Mouse (Mus musculus) C2C12 (cell line): ENCODE results near the gene Erf. TPM values are rescaled to one million over a fixed set of nuclear protein-coding genes. Genes with fewer than 3 reads are reported as not detected.

ENCODE experiments used
- H3K27me3 ChIP-seq: one replicate; pipeline ENCODE4 v1.6.1; 2011; ENCODE audit not compliant: control insufficient read depth, insufficient read depth, insufficient read length
- H3K36me3 ChIP-seq: one replicate; pipeline ENCODE4 v1.6.1; 2011; ENCODE audit not compliant: control insufficient read depth, insufficient read depth
- H3K4me3 ChIP-seq: one replicate; pipeline ENCODE4 v1.5.1; 2011; ENCODE audit warnings: mild to moderate bottlenecking, control low read depth; ENCODE audit not compliant: poor library complexity, insufficient read depth, severe bottlenecking
- H3K79me2 ChIP-seq: one replicate; pipeline ENCODE4 v1.6.1; 2011; ENCODE audit not compliant: control insufficient read depth, insufficient read depth
- H3K79me3 ChIP-seq: one replicate; pipeline ENCODE4 v1.6.1; 2011; ENCODE audit warnings: low read depth, control low read depth
- H3ac ChIP-seq: one replicate; pipeline ENCODE3; 2011; ENCODE audit warnings: low read depth; ENCODE audit not compliant: control insufficient read depth, insufficient read length
- CEBPB ChIP-seq: IDR thresholded peaks from one replicate; pipeline ENCODE4 v1.6.1; 2011; ENCODE audit warnings: low read depth, mild to moderate bottlenecking, control low read depth, moderate library complexity
- CTCF ChIP-seq: IDR thresholded peaks from one replicate; pipeline ENCODE4 v1.5.1; 2011; ENCODE audit not compliant: control insufficient read depth, insufficient read depth, insufficient read length
- FOSL1 ChIP-seq: IDR thresholded peaks from one replicate; pipeline ENCODE4 v1.8.0; 2011; ENCODE audit warnings: mild to moderate bottlenecking, low read length; ENCODE audit not compliant: poor library complexity, insufficient read depth, severe bottlenecking
- MAX ChIP-seq: IDR thresholded peaks from one replicate; pipeline ENCODE4 v1.6.1; 2011; ENCODE audit warnings: mild to moderate bottlenecking, control low read depth
- MYOD1 ChIP-seq: IDR thresholded peaks from one replicate; pipeline ENCODE4 v1.6.1; 2011; ENCODE audit warnings: low read depth; ENCODE audit not compliant: control insufficient read depth, insufficient read length
- MYOG ChIP-seq: IDR thresholded peaks from one replicate; pipeline ENCODE4 v1.6.1; 2011; ENCODE audit not compliant: control insufficient read depth, insufficient read length; ENCODE audit errors: extremely low read depth
- USF1 ChIP-seq: IDR thresholded peaks from one replicate; pipeline ENCODE4 v1.6.1; 2011; ENCODE audit warnings: low read depth, mild to moderate bottlenecking, control low read depth, moderate library complexity
- polyA plus RNA-seq: library from polyadenylated mRNA; unstranded; fragments of >200 nt; fragmentation: generic; extraction: Trizol; gene quantifications from one replicate; pipeline ENCODE4 v1.2.1, GENCODE M21; 2012; ENCODE audit warnings: missing spikeins

Gene Erf
- polyA plus RNA-seq, 1 experiment, result 61.8 TPM

DNA sequence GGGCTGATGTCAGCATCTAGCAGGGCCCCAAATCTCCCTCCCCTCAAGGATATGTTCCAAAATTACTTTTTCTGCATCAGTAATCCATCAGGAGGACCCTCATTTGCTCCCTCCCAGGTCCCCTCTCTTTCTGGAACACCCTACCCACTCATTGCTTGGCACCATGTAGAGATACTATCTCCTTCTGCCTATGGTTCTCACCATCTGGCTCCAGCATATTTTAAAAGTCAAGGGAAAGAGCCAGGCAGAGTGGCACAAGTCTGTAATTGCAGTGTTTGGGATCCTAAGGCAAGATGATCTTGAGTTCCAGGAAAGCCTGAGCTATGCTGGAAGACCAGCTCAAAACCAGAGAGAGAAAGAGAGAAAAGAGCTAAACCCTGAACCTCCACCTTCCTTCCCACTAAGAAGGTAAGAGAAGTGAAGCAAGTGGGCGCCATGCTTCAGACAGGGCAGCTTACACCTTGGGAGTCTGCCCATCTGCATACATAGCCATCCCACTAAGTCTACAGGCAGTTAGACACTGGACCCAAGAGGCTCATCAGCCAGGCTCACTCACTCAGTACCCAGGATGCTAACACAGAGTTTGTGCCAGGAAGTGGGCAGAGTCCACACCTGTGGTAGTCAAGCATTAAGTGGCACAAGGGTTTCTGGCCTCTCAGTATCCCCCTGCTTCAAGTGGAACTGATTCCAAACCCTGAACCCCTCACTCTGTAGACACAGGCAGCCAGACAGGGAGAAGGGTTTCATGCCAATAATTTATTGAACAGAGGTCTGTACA lies 22.8 kb downstream of the Erf start:
- no peak overlapping the region for H3K4me3 ChIP-seq
- H3K27me3 ChIP-seq, result no peaks in the 10 kb centered on the region
- H3ac ChIP-seq, result no peak overlapping the region
- H3K79me2 ChIP-seq, result peaks cover 23% of the 10 kb centered on the region
- TF ChIP-seq USF1 (no peak), CEBPB (no peak), FOSL1 (no peak), MYOG (no peak), MYOD1 (no peak), CTCF (no peak), MAX (no peak)
- H3K36me3 ChIP-seq, result peaks cover 48% of the 10 kb centered on the region
- H3K79me3 ChIP-seq, result peaks cover 3% of the 10 kb centered on the region

DNA sequence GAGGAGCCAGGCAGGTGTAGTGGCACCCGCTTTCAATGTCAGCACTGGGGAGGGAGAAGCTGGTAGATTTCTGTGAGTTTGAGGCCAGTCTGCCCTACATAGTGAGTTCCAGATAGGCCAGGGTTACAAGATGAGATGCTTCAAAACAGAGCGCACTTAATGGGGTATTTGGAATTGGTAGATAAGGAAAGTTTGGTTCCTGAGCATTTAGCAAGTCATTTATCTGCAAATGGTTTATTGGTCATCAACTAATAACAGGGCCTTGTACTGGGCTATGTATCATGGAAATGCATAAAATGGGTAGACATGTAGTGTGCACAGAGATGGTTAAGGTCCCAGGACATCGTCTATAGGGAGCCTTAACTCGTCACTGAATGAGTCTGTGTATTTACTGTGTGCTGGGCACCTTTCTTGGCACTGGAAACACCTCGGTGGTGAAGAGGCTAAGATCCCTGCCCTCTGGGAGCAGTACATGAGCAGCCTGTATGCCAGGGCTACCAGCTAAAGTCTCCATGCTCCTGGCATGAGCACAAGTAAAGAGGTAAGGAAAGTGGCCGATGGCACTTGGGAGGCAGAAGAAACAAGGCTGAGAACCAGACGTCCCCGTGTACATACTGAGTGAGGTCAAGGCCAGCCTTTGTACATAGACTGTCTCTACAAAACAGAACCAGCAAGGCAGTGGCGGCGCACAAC lies 28.1 kb downstream of the Erf start:
- Histone ChIP-seq H3K36me3 (peaks cover 6% of the 10 kb centered on the region), H3K79me2 (peaks cover 30% of the 10 kb centered on the region), H3K27me3 (no peaks in the 10 kb centered on the region), H3ac (peak overlapping the region; percentile 63), H3K4me3 (peak overlapping the region; percentile 44), H3K79me3 (peaks cover 11% of the 10 kb centered on the region)
- no peak for TF ChIP-seq MAX
- TF ChIP-seq USF1, result no peak
- no peak for TF ChIP-seq MYOD1
- no peak for TF ChIP-seq MYOG
- TF ChIP-seq CEBPB, result no peak
- TF ChIP-seq FOSL1, result no peak
- no peak for TF ChIP-seq CTCF

DNA sequence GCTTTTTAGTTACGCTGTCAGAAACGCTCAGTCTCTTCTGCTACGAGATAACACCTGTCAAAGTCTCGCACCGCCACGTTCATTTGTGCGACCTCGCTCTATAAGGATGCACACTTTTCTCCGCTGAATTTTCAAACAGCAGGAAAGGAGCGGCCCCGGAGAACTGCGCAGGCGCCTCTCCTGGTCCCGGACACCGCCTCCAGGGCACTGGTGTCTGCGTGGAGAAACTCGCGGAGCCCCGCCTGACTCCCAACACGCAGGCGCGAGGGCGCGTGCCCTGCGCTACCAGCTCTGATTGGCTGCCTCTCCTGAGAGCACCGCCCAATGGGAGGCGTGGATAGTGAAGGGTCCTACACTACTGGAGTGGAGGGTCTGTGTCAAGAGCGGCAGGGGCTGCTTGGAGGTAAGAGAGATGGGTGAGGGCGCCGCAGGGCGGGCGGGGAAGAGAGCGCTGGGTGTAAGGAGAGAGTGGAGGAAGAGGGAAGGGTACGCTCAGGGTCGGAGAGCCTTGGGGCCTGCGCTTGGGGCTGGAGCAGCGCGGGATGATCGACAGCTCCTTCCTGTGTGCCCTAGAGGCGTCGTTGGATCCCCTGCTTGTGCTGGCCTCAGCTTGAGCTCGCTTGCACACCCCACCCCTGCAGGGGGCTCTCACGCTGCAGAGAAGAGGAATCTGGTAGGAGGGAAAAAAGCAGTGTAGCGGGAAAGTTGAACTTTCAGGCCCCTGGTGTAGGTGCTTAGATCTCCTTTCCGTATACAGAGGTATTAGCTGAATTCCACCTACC lies 29.3 kb downstream of the Erf start, which contains the start of gene Zfp526:
TSS of gene Zfp526 (plus strand) at position 324 of the 782 bp plus-strand sequence.
- Histone ChIP-seq H3K79me3 (peaks cover 11% of the 10 kb centered on the region), H3ac (peak within 1 kb of the TSS; percentile 63), H3K79me2 (peaks cover 26% of the 10 kb centered on the region), H3K36me3 (no peaks in the 10 kb centered on the region), H3K27me3 (no peaks in the 10 kb centered on the region), H3K4me3 (peak within 1 kb of the TSS; percentile 44)
- TF ChIP-seq CEBPB (no peak), USF1 (peak; percentile 78)

DNA sequence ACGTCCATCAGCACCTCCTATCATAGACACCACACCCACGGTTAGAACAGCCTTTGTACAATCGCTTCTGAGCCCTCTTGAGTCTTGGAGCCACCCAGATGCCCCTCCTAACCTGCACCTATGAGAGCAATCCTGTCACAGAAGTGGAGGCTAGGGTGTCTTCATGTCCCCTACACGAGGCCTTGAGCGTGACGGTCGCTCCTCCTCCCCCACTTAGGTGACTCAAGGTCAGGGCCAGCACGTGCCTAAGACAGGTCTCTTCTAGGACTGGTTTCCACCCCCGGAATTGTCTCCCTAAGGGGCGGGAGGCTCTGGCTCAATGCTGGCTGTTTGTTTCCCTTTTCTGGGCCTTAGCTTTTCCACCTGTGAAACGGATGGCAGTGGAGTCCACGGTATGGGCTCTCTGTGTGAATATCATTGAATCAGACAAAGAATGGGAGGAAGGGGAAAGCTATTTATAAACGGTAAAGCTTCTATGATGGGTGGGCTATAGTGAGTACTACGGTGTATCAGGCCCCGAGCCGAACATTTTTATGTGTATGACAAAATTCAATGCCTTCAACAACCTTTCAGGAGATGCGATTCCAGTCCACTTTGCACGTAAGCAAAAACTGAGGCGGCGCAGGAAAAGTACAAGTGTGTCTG lies 30.0 kb downstream of the Erf start, which contains the start of gene Dedd2:
TSS of gene Dedd2 (minus strand) at position 159 of the 645 bp plus-strand sequence.
- peak within 1 kb of the TSS; percentile 63 for H3ac ChIP-seq
- H3K36me3 ChIP-seq, result no peaks in the 10 kb centered on the region
- peaks cover 26% of the 10 kb centered on the region for H3K79me2 ChIP-seq
- H3K79me3 ChIP-seq, result peaks cover 11% of the 10 kb centered on the region
- no peaks in the 10 kb centered on the region for H3K27me3 ChIP-seq
- peak within 1 kb of the TSS; percentile 56 for H3K4me3 ChIP-seq
- TF ChIP-seq MAX (peak; percentile 44), CEBPB (no peak), MYOD1 (no peak), MYOG (no peak), CTCF (no peak), USF1 (peak; percentile 18)

DNA sequence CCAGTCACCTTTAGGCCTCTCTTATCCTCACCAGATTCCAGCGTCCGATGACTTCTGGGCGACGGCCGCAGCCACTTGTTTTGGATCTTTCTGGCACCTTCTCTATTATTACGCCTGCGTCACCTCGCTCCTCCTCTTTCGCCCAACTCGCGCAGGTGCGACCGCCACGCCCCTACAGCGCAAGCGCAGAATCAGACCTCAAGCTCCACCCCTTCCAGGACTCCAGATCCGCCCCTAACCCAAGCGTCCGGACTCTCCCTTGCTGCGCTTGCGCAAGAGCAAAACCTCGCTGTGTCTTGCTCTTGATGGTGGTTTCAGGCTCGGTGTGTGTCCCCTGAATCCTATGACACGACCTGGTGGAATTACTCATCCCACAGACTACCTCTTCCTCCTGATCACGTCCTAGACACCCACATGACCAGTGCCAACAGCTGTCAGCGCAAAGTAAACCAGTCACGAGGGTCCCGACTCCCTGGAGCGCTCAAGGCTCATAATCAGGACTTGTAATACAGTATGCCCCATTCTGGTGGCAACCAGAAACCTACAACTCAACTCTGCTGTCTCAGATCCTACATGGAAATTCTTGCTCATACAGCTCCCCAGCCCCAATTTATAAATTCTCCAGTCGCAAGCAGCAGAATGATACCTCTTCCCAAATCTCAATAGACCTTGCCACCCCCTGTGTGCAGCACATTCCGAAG lies 30.7 kb downstream of the Erf start:
- Histone ChIP-seq H3K79me3 (peaks cover 11% of the 10 kb centered on the region), H3K4me3 (peak overlapping the region; percentile 56), H3ac (peak overlapping the region; percentile 44), H3K36me3 (no peaks in the 10 kb centered on the region), H3K27me3 (no peaks in the 10 kb centered on the region), H3K79me2 (peaks cover 26% of the 10 kb centered on the region)
- TF ChIP-seq CEBPB (peak; percentile 91), MAX (no peak)
